Mouse (Mus musculus) liver, postnatal 0 days (tissue): ENCODE data around the gene Mfsd14a. TPM values are rescaled to one million over a fixed set of nuclear protein-coding genes. Genes with fewer than 3 reads are reported as not detected.

Experiments used
- ATAC-seq: fragments of 200-750 bp; cut with Nextera tagmentation; 2 replicates; pipeline ENCODE4 v1.8.0; 2017; ENCODE audit warnings: mild to moderate bottlenecking, moderate library complexity
- DNase-seq: peaks from one replicate; pipeline ENCODE4 v3.0.0-alpha.2; 2016
- H3K27ac ChIP-seq: fragments of 300-500 bp; sonication (generic); 2 replicates; pipeline ENCODE4 v1.5.1; 2014; ENCODE audit warnings: antibody characterized with exemption, moderate library complexity, mild to moderate bottlenecking, low read depth
- H3K27me3 ChIP-seq: fragments of 300-500 bp; sonication (generic); 2 replicates; pipeline ENCODE4 v1.6.1; 2014; ENCODE audit warnings: low read length, control low read depth, mixed read lengths; ENCODE audit not compliant: insufficient read depth
- H3K36me3 ChIP-seq: fragments of 300-500 bp; sonication (generic); replicated peaks from 2 replicates; pipeline ENCODE4 v1.6.1; 2014; ENCODE audit warnings: mild to moderate bottlenecking, control low read depth, low read length, moderate library complexity, mixed read lengths; ENCODE audit not compliant: insufficient read depth
- H3K4me1 ChIP-seq: fragments of 300-500 bp; sonication (generic); 2 replicates; pipeline ENCODE4 v1.6.1; 2014; ENCODE audit warnings: antibody characterized with exemption, mild to moderate bottlenecking, control low read depth; ENCODE audit not compliant: insufficient read depth
- H3K4me2 ChIP-seq: fragments of 300-500 bp; sonication (generic); 2 replicates; pipeline ENCODE4 v1.6.1; 2014; ENCODE audit warnings: low read depth, mild to moderate bottlenecking, low read length, moderate library complexity, mixed read lengths
- H3K4me3 ChIP-seq: fragments of 300-500 bp; sonication (generic); 2 replicates; pipeline ENCODE4 v1.5.1; 2014; ENCODE audit warnings: low read depth, low read length
- H3K9ac ChIP-seq: fragments of 300-500 bp; sonication (generic); replicated peaks from 2 replicates; pipeline ENCODE4 v1.6.1; 2014; ENCODE audit warnings: mild to moderate bottlenecking, moderate library complexity
- H3K9me3 ChIP-seq: fragments of 300-500 bp; sonication (generic); 2 replicates; pipeline ENCODE4 v1.6.1; 2016; ENCODE audit warnings: mild to moderate bottlenecking, control low read depth, low read length, mixed read lengths
- CTCF ChIP-seq: sonication (generic); IDR thresholded peaks from 2 replicates; pipeline ENCODE4 v1.5.1; 2016; ENCODE audit warnings: antibody characterized with exemption, low read depth
- EP300 ChIP-seq: IDR thresholded peaks from 2 replicates; pipeline ENCODE4 v1.6.1; 2016; ENCODE audit warnings: antibody characterized with exemption, low read depth, mild to moderate bottlenecking
- WGBS: fragments of 180-500 bp; shearing (Covaris S2); extraction: QIAGEN DNeasy Blood & Tissue Kit; methylation state at CpG from one replicate; pipeline ENCODE4 v1.1.7; 2014; ENCODE audit not compliant: insufficient replicate concordance; 5-methylcytosine and 5-hydroxymethylcytosine counted together
- polyA plus RNA-seq: library from polyadenylated mRNA; unstranded; fragments of >200 nt; fragmentation: Nextera tagmentation; extraction: Ambion mirVana; gene quantifications from 2 replicates; pipeline ENCODE4 v1.2.1, GENCODE M21; 2015

Gene Mfsd14a
- polyA plus RNA-seq, 1 experiment from 2014 or later = 30.5 TPM

DNA sequence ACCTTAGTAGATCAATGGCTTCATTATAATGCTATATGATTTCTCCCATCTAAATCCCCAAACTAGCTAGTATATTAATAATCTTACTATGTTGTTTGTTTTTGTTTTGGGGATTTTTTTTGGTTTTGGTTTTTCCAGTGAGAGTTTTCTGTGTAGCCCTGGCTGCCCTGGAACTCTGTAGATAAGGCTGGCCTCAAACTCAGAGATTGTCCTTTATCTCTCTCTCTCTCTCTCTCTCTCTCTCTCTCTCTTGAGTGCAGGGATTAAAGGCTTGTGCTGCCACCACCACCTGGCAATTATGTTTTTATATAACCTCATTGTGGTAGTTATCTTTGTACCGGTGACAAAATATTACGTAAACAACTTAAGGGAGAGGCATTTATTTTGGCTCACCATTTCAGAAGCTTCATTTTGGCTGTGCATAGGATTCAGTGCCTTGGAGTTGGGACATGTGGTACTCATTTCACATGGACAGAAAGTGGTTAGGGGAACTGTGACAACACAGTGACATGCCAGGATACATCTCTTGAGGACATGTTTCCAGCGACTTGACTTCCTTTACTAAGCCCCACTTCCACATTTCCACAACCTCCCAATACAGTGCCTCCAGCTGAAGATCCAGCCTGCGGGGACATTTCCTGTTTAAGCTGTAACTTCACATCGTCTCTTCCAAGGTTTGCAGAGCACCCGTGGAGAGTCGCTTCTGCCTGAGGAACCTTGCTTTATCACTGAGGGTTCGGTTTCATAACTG is 47.0 kb downstream of the Mfsd14a start:
- ATAC-seq = no peak
- Histone ChIP-seq H3K4me3 (no peak overlapping the region), H3K9ac (no peak overlapping the region), H3K27ac (peak overlapping the region; percentile 78), H3K27me3 (no peaks in the 10 kb centered on the region), H3K36me3 (peaks cover 45% of the 10 kb centered on the region), H3K9me3 (no peaks in the 10 kb centered on the region), H3K4me2 (no peak overlapping the region), H3K4me1 (0 out of 2 replicates have a peak, but pooled peaks cover under 1% of the 10 kb centered on the region)
- 66% methylated on average over 8 of the region's 8 CpGs for WGBS
- TF ChIP-seq EP300 (no peak), CTCF (no peak)
- no peak for DNase-seq

DNA sequence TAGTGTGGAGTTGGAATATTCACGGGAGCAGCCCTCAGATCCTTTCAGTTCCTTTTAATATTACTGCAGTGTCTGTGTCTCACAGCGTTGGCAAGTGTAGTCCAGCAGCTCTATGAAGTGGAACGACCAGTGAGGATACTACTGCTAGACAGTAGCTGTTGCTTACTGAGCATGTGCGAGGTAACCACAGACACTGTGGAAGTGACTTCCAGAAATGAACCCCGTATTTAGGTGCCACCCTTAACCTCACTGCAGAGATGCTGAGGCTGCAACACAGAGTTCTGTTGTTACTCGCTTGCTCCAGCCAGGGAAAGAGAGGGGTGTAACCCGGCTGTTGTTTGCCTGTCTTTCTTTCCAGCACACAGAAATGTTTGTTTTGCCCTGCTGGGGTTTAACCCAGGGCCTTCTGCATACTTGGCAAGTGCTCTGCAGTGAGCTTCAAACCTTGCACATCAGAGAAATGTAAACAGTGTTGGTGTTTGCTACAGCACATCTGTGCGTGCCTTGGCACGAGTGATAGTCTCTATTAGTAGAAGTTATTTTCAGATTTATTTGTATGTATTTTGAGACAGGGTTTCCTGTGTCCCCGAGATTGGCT is 48.1 kb downstream of the Mfsd14a start, which contains the start of gene Trmt13:
Gene Trmt13 (minus strand): TSS at position 293 of the 598 bp plus-strand sequence.
- peak; percentile 93 for ATAC-seq
- H3K4me1 ChIP-seq = no peaks in the 10 kb centered on the region

DNA sequence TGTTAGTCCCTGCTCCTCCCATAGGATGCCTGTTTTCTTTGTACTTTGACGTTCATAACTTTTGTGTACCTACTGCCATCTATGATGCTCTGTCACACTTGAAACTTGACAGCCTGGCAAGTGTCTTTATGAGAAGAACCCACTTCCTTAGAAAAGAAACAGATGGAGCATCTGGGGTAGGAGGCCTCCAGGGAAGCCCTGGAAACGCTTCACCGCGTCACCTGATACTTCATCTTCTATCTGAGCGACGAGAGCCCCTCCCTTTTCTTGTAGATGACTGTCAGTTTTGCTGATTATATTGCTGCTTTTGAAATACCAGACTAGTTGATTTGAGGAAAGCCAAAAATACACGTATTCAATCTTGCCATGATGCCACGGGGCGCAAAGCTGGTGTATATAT is 57.9 kb downstream of the Mfsd14a start:
- peaks cover 20% of the 10 kb centered on the region for H3K36me3 ChIP-seq
- H3K4me1 ChIP-seq = no peaks in the 10 kb centered on the region
- H3K4me2 ChIP-seq = no peak overlapping the region
- 84% methylated on average over 9 of the region's 9 CpGs for WGBS
- no peak overlapping the region for H3K27ac ChIP-seq
- no peak overlapping the region for H3K9ac ChIP-seq
- H3K4me3 ChIP-seq = no peak overlapping the region
- DNase-seq = no peak
- no peaks in the 10 kb centered on the region for H3K9me3 ChIP-seq
- TF ChIP-seq EP300 (no peak), CTCF (no peak)
- no peak for ATAC-seq
- no peaks in the 10 kb centered on the region for H3K27me3 ChIP-seq

More for the DNA sequence above, 48.1 kb downstream of the Mfsd14a start, which contains the start of gene Trmt13:
- Histone ChIP-seq H3K9me3 (no peaks in the 10 kb centered on the region), H3K27me3 (no peaks in the 10 kb centered on the region), H3K27ac (peak within 1 kb of the TSS; percentile 78), H3K9ac (no peak within 1 kb of the TSS; the same call in 1 of the 2 replicates), H3K36me3 (peaks cover 47% of the 10 kb centered on the region), H3K4me3 (no peak within 1 kb of the TSS), H3K4me2 (peak within 1 kb of the TSS; percentile 45)
- no peak for TF ChIP-seq CTCF
- no peak for TF ChIP-seq EP300
- WGBS = 68% methylated on average over 10 of the region's 10 CpGs
- DNase-seq = peak; percentile 41

DNA sequence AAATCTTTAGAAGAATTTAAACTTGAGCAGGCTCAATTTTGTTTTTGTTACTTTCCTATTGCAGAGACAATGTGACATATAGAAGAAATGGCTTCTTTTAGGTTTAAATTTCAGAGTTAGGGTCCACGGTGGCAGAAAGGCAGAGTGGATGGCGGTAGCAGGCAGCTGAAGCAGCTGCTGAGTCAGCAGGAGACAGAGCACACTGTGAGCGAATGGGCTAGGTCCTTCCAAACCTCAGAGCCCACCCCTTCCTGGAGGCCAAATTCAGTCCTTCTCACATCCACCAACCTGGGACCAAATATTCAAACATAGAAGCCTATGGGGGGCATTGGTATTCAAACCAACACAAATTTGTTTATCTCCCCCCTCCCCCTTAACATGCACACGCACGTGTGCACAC is 60.7 kb downstream of the Mfsd14a start:
- Histone ChIP-seq H3K9ac (no peak overlapping the region), H3K4me3 (no peak overlapping the region), H3K4me1 (peaks cover 5% of the 10 kb centered on the region; the same call in 1 of the 2 replicates), H3K9me3 (no peaks in the 10 kb centered on the region), H3K36me3 (peaks cover 8% of the 10 kb centered on the region), H3K4me2 (no peak overlapping the region), H3K27ac (no peak overlapping the region), H3K27me3 (no peaks in the 10 kb centered on the region)
- DNase-seq (no peak), ATAC-seq (no peak)
- WGBS = 91% methylated on average over 5 of the region's 5 CpGs
- no peak for TF ChIP-seq EP300
- TF ChIP-seq CTCF = no peak

DNA sequence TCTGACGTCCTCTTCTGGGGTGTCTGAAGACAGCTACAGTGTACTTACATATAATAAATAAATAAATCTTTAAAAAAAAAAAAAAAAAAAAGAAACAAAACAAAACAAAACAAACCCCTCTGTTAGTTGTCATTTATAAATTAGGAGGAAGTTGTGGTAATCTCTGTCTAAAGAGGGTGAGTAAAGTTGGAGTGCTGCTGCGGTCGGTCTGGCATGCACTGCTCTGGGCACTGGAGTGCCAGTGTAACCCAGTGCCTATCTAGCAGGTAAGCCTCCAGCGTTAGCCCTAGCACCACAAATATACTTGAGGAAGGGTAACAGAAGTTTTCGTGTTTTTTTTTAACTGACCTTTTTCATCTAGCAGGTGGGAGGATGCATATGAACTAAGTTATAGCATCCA is 61.5 kb downstream of the Mfsd14a start:
- Histone ChIP-seq H3K9ac (no peak overlapping the region), H3K4me3 (no peak overlapping the region), H3K27me3 (no peaks in the 10 kb centered on the region), H3K4me1 (peaks cover 6% of the 10 kb centered on the region; the same call in 1 of the 2 replicates), H3K4me2 (no peak overlapping the region), H3K9me3 (no peaks in the 10 kb centered on the region), H3K36me3 (peaks cover 8% of the 10 kb centered on the region), H3K27ac (no peak overlapping the region)
- no peak for DNase-seq
- 60% methylated on average over 5 of the region's 5 CpGs for WGBS
- no peak for TF ChIP-seq EP300
- no peak for TF ChIP-seq CTCF
- no peak for ATAC-seq

DNA sequence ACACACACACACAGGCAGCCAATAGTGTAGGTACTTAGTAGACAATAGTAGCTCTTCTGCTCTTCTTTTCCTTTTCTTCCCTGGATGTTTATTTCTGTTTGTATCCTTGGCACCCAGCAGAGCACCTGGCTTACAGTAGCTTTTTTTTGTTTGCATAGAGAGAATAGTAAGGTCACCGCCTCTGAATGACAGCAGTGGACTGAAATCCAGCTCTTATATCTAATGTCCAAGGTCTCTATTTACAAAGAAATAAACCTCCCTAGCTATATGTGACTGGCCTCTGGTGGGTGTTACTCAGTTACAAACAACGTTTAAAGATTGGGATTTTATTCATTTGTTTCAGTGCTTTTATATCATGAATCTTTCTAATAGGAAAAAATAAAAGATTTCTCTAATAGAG is 62.8 kb downstream of the Mfsd14a start:
- no peaks in the 10 kb centered on the region for H3K9me3 ChIP-seq
- WGBS = 69% methylated on average over 2 of the region's 2 CpGs
- peaks cover 8% of the 10 kb centered on the region; the same call in 1 of the 2 replicates for H3K4me1 ChIP-seq
- DNase-seq = no peak
- no peaks in the 10 kb centered on the region for H3K27me3 ChIP-seq
- no peak overlapping the region for H3K4me3 ChIP-seq
- no peak overlapping the region for H3K9ac ChIP-seq
- H3K27ac ChIP-seq = no peak overlapping the region
- no peak overlapping the region for H3K4me2 ChIP-seq
- TF ChIP-seq CTCF (no peak), EP300 (no peak)
- peaks cover 6% of the 10 kb centered on the region for H3K36me3 ChIP-seq
- no peak for ATAC-seq
